Mouse (Mus musculus) adipose tissue, adult 10 weeks (tissue): ENCODE results near the gene Tnik. TPM values are rescaled to one million over a fixed set of nuclear protein-coding genes. Genes with fewer than 3 reads are reported as not detected.

Experiments used
- polyA plus RNA-seq: library from polyadenylated mRNA; stranded (reverse); fragments of 350-450 nt; fragmentation: Illumina TruSeq; extraction: RNeasy Lipid Tissue Mini Kit (QIAGEN cat#74804); gene quantifications from one replicate; pipeline ENCODE4 v1.2.3, GENCODE M21; 2014; ENCODE audit warnings: low read depth, low replicate concordance

The Tnik gene
- polyA plus RNA-seq = 5.8 TPM

GRCm38 (mm10) chr3:28263002-28263947 is at the start of gene Tnik:
Gene Tnik, plus strand, starts transcription at chr3:28263214.

GRCm38 (mm10) chr3:28697797-28698196 is 434.8 kb downstream of the Tnik start, which contains the start of gene Slc2a2:
Gene Slc2a2, plus strand, starts transcription at chr3:28697903.

